In the genomic region with DNA sequence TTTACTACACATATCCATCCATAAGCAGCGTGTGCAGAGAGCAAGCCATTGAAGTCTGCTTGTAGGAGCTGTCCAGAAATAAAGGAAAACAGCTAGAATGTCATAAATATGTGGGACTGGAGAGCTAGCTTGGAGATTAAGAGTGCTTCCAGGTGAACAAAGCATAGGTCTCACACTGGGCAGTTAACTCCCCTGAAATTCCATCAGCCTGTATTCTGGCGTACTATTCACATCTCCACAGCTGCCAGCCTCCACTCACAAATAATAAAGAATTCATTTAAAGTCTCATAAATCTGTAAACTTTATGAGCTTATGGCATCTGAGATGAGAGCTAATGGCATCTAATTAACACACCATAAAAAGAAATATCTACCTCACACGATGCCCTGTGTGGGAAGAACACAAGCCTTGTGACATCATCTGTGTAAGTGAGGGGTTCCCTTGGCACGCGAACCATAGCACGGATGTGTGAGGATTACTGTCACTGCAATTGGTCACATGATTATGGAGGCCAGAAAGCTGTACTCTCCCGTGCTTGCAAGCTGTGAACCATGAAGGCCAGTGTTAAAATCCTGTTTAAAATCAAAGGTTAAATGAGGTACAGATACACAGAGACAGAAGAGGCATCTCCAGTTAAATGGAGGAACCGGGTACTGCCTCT, we compare ENCODE assay signal across 15 mouse cellular contexts.
DNase-seq lines count a peak whose midpoint lies in the region; ATAC-seq and TF ChIP-seq lines count a peak whose summit lies in the region.
"Had no signal": no experiment of that assay in that cellular context is flagged by ENCODE, and none has a peak within 500 bp of the region (broad histone marks: within the 10 kb centered on the region; RNA-seq: fewer than 3 reads in every experiment).

No protein-coding gene starts in this region.

- H3K27me3 ChIP-seq in kidney, embryonic 14.5 days (ENCODE audit: control insufficient read depth, insufficient read depth, low read length): no peaks in the 10 kb centered on the region
- no peaks in the 10 kb centered on the region for H3K27me3 ChIP-seq in limb, embryonic 14.5 days (ENCODE audit: control insufficient read depth, insufficient read depth, low read length)
- H3K27me3 ChIP-seq: embryonic facial prominence, embryonic 15.5 days had no signal

- H3K4me1 ChIP-seq in kidney, embryonic 14.5 days (ENCODE audit: control insufficient read depth, insufficient read depth, low read length): no peaks in the 10 kb centered on the region
- 0 out of 2 replicates have a peak, but pooled peaks cover 3% of the 10 kb centered on the region for H3K4me1 ChIP-seq in limb, embryonic 14.5 days (ENCODE audit: control insufficient read depth, insufficient read depth, low read length)
- H3K4me1 ChIP-seq: embryonic facial prominence, embryonic 15.5 days had no signal

- no peak overlapping the region for H3K27ac ChIP-seq in kidney, embryonic 14.5 days (ENCODE audit: low read depth, low read length)
- no peak overlapping the region for H3K27ac ChIP-seq in limb, embryonic 14.5 days (replicated peaks; ENCODE audit: low read depth, low read length)
- H3K27ac ChIP-seq: embryonic facial prominence, embryonic 15.5 days; heart, adult 2 months had no signal

- no peak for TF ChIP-seq POLR2A in limb, embryonic 14.5 days (IDR thresholded peaks at IDR 0.05; ENCODE audit: borderline replicate concordance, extremely low read depth, insufficient read depth, insufficient read length)

- no peak overlapping the region for H3K4me3 ChIP-seq in kidney, embryonic 14.5 days (ENCODE audit: low read length)
- H3K4me3 ChIP-seq in limb, embryonic 14.5 days (replicated peaks; ENCODE audit: low read length): no peak overlapping the region
- H3K4me3 ChIP-seq: embryonic facial prominence, embryonic 15.5 days; heart, adult 2 months had no signal

- no peaks in the 10 kb centered on the region for H3K36me3 ChIP-seq in kidney, embryonic 14.5 days (ENCODE audit: control insufficient read depth, insufficient read depth, low read length)
- H3K36me3 ChIP-seq in limb, embryonic 14.5 days (ENCODE audit: control insufficient read depth, insufficient read depth, low read length): no peaks in the 10 kb centered on the region
- H3K36me3 ChIP-seq: embryonic facial prominence, embryonic 15.5 days had no signal

- no peaks in the 10 kb centered on the region for H3K9me3 ChIP-seq in kidney, embryonic 14.5 days (ENCODE audit: control insufficient read depth, low read length)
- H3K9me3 ChIP-seq in limb, embryonic 14.5 days (ENCODE audit: control insufficient read depth, low read length): no peaks in the 10 kb centered on the region
- H3K9me3 ChIP-seq: embryonic facial prominence, embryonic 15.5 days had no signal

- H3K9ac ChIP-seq in kidney, embryonic 14.5 days (ENCODE audit: low read depth, low read length): no peak overlapping the region
- no peak overlapping the region for H3K9ac ChIP-seq in limb, embryonic 14.5 days (ENCODE audit: low read depth, low read length, severe bottlenecking)
- H3K9ac ChIP-seq: embryonic facial prominence, embryonic 15.5 days; lung, embryonic 14.5 days had no signal

- no peak overlapping the region for H3K4me2 ChIP-seq in kidney, embryonic 14.5 days (replicated peaks; ENCODE audit: low read depth, low read length)
- no peak overlapping the region for H3K4me2 ChIP-seq in limb, embryonic 14.5 days (replicated peaks; ENCODE audit: low read depth, low read length, severe bottlenecking)
- H3K4me2 ChIP-seq: embryonic facial prominence, embryonic 15.5 days; liver, embryonic 11.5 days; lung, embryonic 14.5 days had no signal

- 29% methylated on average over 8 of the region's 8 CpGs for WGBS in kidney, embryonic 14.5 days
- 23% methylated on average over 8 of the region's 8 CpGs for WGBS in limb, embryonic 14.5 days

- DNase-seq in kidney, postnatal 14 days: no peak
- DNase-seq in retina, postnatal 1 day: peak; percentile 6
- no peak for DNase-seq in retina, embryonic 14.5 days (ENCODE audit: low spot score)
- DNase-seq in limb, embryonic 14.5 days (ENCODE audit: low spot score): no peak
- DNase-seq in urinary bladder, postnatal 14 days (ENCODE audit: low spot score): no peak
- DNase-seq in Muller cell, postnatal 12 days (ENCODE audit: inconsistent ontology term): no peak
- DNase-seq: adrenal gland, postnatal 25 days; cerebellum, adult 9-11 months; heart, adult 2 months; lung, embryonic 14.5 days; right cerebral cortex, postnatal 4 days had no signal

- peak; percentile 81; the same call in 1 of the 2 replicates for ATAC-seq in kidney, embryonic 14.5 days (ENCODE audit: low FRiP score, low TSS enrichment)
- ATAC-seq in limb, embryonic 14.5 days (ENCODE audit: low FRiP score, low read depth): peak; percentile 63
- ATAC-seq: forebrain, embryonic 16.5 days had no signal
